20 mouse cellular contexts compared by ENCODE assay signal in the genomic region with DNA sequence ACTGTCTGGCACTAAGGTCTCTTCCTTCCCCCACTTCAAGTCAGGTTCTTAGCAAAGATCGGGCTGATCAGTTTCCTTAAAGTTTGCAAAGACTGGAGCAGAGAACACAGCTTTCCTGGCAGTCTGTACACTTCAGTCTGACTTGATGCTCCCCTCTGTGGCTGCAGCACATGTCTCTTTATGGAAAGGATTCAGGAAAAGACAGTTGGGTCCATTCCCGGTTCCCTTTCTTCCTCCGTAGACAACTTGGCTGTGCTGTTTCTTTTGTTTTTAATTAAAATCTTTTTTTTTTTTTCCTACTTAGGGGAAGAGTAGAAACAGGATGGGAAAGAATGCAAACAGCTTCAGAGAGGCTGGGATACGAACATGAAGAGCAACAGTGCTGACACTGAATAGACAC.
DNase-seq lines count a peak whose midpoint lies in the region; ATAC-seq and TF ChIP-seq lines count a peak whose summit lies in the region.
"Had no signal": no experiment of that assay in that cellular context is flagged by ENCODE, and none has a peak within 500 bp of the region (broad histone marks: within the 10 kb centered on the region; RNA-seq: fewer than 3 reads in every experiment).

No protein-coding gene starts in this region.

- peak overlapping the region; percentile 35; the same call in 1 of the 2 replicates for H3K27ac ChIP-seq in cerebellum, adult 2 months (ENCODE audit: insufficient read depth, low read length)
- peak overlapping the region; percentile 89 for H3K27ac ChIP-seq in left cerebral cortex, adult 2 months
- H3K27ac ChIP-seq: heart, adult 2 months; heart, embryonic 15.5 days; hindbrain, embryonic 13.5 days; hindbrain, postnatal 0 days had no signal

- no peak overlapping the region for H3K4me3 ChIP-seq in cerebellum, adult 2 months (replicated peaks; ENCODE audit: insufficient read depth, low read depth, low read length)
- H3K4me3 ChIP-seq in left cerebral cortex, adult 2 months = no peak overlapping the region
- H3K4me3 ChIP-seq: heart, adult 2 months; heart, embryonic 15.5 days; hindbrain, embryonic 13.5 days had no signal

- TF ChIP-seq CTCF in cerebellum, adult 2 months (IDR thresholded peaks at IDR 0.05; ENCODE audit: borderline replicate concordance, insufficient read depth, low read depth, low read length) = no peak
- TF ChIP-seq CTCF in left cerebral cortex, adult 2 months (IDR thresholded peaks at IDR 0.05) = no peak

- H3K4me1 ChIP-seq in cerebellum, adult 2 months (ENCODE audit: control insufficient read depth, insufficient read depth, low read length) = peaks cover 34% of the 10 kb centered on the region

- peak; percentile 15 for ATAC-seq in frontal cortex, adult (ENCODE audit: low TSS enrichment)
- ATAC-seq: CD4-positive, CD25-positive, alpha-beta regulatory T cell, adult 4 months; forebrain, embryonic 16.5 days had no signal

- intact Hi-C loops in left cerebral cortex, adult 2 months (cut with DNase I) = no loop called here

- peak in 1 of 2 experiments; percentile 37 for DNase-seq in cerebellum, adult 2 months
- no peak for DNase-seq in cerebellum, postnatal 25 days
- no peak for DNase-seq in frontal cortex, postnatal 10 days (ENCODE audit: low spot score in 2 of 2)
- no peak for DNase-seq in left cerebral cortex, adult 2 months (ENCODE audit: extremely low spot score in 1 of 2, low spot score in 2 of 2)
- no peak for DNase-seq in left cerebral cortex, adult 11 months (ENCODE audit: low spot score)
- no peak for DNase-seq in thymus, adult 18-20 months
- DNase-seq: adrenal gland, adult 8-10 months; adrenal gland, postnatal 36 days; B cell, adult 2 months; cerebellum, adult 9-10 months; cerebellum, postnatal 36 days; gastrocnemius, postnatal 14 days; heart, adult 2 months; heart, postnatal 14 days had no signal

- WGBS in cerebellum, adult 2 months = 31% methylated on average over 4 of the region's 4 CpGs

- H3K27me3 ChIP-seq in cerebellum, adult 2 months (ENCODE audit: control insufficient read depth, insufficient read depth, low read length) = no peaks in the 10 kb centered on the region
- H3K27me3 ChIP-seq: heart, embryonic 15.5 days; hindbrain, embryonic 13.5 days had no signal

- TF ChIP-seq POLR2A in cerebellum, adult 2 months (IDR thresholded peaks at IDR 0.05; ENCODE audit: borderline replicate concordance, insufficient read depth, low read length) = no peak
